Mouse (Mus musculus): ENCODE data around the gene Greb1. TPM values are rescaled to one million over a fixed set of nuclear protein-coding genes. Genes with fewer than 3 reads are reported as not detected.

Greb1 gene
- total RNA-seq, 1 experiment: 3.2 TPM

DNA sequence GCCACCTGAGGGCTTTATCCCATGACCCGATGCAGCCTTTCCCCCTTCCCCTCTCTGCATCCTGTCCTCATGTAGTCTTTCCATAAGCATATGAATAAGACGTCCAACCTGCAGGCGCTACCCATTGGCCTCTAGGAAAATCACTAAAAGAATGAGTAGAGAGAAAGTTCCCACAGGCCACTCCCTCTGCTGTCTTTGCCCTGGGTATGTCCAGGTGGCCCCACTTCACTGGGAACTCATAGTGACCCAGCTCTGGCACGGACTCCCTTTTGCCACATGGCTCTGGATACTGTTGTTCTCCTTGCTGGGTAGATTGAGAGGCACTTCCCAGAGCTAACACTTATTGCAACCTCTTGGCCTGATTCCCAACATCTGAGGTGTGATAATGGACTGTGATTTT, 145.1 kb downstream of the Greb1 start:
- TF ChIP-seq ZNF384 (IDR thresholded peaks at IDR 0.05; ENCODE audit: low read depth, low read length) (no peak), HCFC1 (IDR thresholded peaks at IDR 0.05; ENCODE audit: borderline replicate concordance, insufficient read depth, low read length) (no peak), MAFK (IDR thresholded peaks at IDR 0.05; ENCODE audit: insufficient read depth, low read depth, low read length) (no peak), ZC3H11A (IDR thresholded peaks at IDR 0.05; ENCODE audit: borderline replicate concordance, low read depth, low read length) (no peak), CHD2 (IDR thresholded peaks at IDR 0.05; ENCODE audit: low read depth, low read length) (no peak)

DNA sequence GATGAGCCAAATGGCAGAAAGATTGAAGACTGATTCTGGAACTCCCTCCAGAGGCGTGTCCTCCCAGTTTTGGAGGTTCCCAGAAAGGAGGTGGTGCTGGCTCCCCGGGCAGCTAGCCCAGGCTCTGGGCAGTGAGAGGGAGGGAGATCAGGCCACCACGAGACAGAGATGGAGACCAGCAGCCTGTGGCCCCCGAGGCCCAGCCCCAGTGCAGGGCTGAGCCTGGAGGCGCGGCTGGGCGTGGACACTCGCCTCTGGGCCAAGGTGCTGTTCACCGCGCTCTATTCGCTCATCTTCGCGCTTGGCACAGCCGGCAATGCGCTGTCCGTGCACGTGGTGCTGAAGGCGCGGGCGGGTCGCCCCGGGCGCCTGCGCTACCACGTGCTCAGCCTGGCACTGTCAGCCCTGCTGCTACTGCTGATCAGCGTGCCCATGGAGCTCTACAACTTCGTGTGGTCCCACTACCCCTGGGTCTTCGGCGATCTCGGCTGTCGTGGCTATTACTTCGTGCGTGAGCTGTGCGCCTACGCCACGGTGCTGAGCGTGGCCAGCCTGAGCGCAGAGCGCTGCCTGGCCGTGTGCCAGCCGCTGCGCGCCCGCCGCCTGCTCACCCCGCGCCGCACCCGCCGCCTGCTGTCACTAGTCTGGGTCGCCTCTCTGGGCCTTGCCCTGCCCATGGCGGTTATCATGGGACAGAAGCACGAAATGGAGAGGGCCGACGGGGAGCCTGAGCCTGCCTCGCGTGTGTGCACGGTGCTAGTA, 147.2 kb downstream of the Greb1 start, which contains the start of gene Ntsr2:
TSS of gene Ntsr2 (plus strand) at position 51 of the 762 bp plus-strand sequence.
- Histone ChIP-seq H3K27ac (ENCODE audit: insufficient read depth, low read depth, low read length, poor library complexity, severe bottlenecking) (no peak within 1 kb of the TSS), H3K9me3 (ENCODE audit: control insufficient read depth, insufficient read depth, low read depth, low read length) (no peaks in the 10 kb centered on the region), H3K4me3 (ENCODE audit: insufficient read depth in 1 of 2, low read depth in 1 of 2, low read length in 2 of 2, poor library complexity in 1 of 2, severe bottlenecking in 1 of 2) (peak within 1 kb of the TSS; percentile 44 to 52; a peak in 2 of 4 replicates), H3K36me3 (ENCODE audit: control insufficient read depth, insufficient read depth, low read length, poor library complexity, severe bottlenecking) (no peaks in the 10 kb centered on the region), H3K9ac (ENCODE audit: insufficient read depth, low read depth, low read length, poor library complexity, severe bottlenecking) (no peak within 1 kb of the TSS), H3K4me1 (ENCODE audit: control insufficient read depth in 2 of 2, insufficient read depth in 2 of 2, low read length in 2 of 2, poor library complexity in 1 of 2) (no peaks in the 10 kb centered on the region)
- TF ChIP-seq ZNF384 (IDR thresholded peaks at IDR 0.05; ENCODE audit: low read depth, low read length): no peak
- no peak for TF ChIP-seq MAFK (IDR thresholded peaks at IDR 0.05; ENCODE audit: insufficient read depth, low read depth, low read length)
- TF ChIP-seq HCFC1 (IDR thresholded peaks at IDR 0.05; ENCODE audit: borderline replicate concordance, insufficient read depth, low read length): no peak
- no peak for TF ChIP-seq CHD2 (IDR thresholded peaks at IDR 0.05; ENCODE audit: low read depth, low read length)
- TF ChIP-seq ZC3H11A (IDR thresholded peaks at IDR 0.05; ENCODE audit: borderline replicate concordance, low read depth, low read length): no peak
- DNase-seq (ENCODE audit: low read depth, low spot score): peak; percentile 42
- in situ Hi-C loops (cut with MboI; ENCODE audit: low sequenced_read_pairs in 2 of 2, unreplicated experiment in 2 of 2): no loop called here

More for the DNA sequence above, 145.1 kb downstream of the Greb1 start:
- Histone ChIP-seq H3K4me1 (ENCODE audit: control insufficient read depth in 2 of 2, insufficient read depth in 2 of 2, low read length in 2 of 2, poor library complexity in 1 of 2) (no peaks in the 10 kb centered on the region), H3K36me3 (ENCODE audit: control insufficient read depth, insufficient read depth, low read length, poor library complexity, severe bottlenecking) (no peaks in the 10 kb centered on the region), H3K9ac (ENCODE audit: insufficient read depth, low read depth, low read length, poor library complexity, severe bottlenecking) (no peak overlapping the region), H3K27ac (ENCODE audit: insufficient read depth, low read depth, low read length, poor library complexity, severe bottlenecking) (no peak overlapping the region), H3K4me3 (ENCODE audit: insufficient read depth in 1 of 2, low read depth in 1 of 2, low read length in 2 of 2, poor library complexity in 1 of 2, severe bottlenecking in 1 of 2) (no peak overlapping the region), H3K9me3 (ENCODE audit: control insufficient read depth, insufficient read depth, low read depth, low read length) (no peaks in the 10 kb centered on the region)
- in situ Hi-C loops (cut with MboI; ENCODE audit: low sequenced_read_pairs in 2 of 2, unreplicated experiment in 2 of 2): no loop called here
- DNase-seq (ENCODE audit: low read depth, low spot score): no peak

DNA sequence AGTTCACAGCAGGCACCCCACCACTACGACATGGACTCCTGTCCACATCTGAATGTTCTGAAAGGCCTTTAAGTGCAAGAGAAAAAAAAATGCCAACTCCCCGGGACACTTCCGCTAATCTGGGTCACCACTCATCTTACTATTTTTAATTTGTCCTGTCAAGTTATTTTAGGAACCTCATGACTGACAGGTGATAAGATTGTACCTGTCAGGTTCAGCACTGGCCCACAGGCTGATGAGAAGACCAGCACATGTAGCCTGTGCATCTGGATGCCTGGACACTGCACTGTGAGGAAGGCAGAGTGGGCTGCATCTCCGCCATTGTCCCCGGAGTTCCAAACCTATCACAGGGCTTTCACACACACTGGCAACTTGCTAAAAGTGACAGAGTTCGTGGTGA, 150.9 kb downstream of the Greb1 start:
- H3K9ac ChIP-seq (ENCODE audit: insufficient read depth, low read depth, low read length, poor library complexity, severe bottlenecking): no peak overlapping the region
- H3K4me1 ChIP-seq (ENCODE audit: control insufficient read depth in 2 of 2, insufficient read depth in 2 of 2, low read length in 2 of 2, poor library complexity in 1 of 2): no peaks in the 10 kb centered on the region
- in situ Hi-C loops (cut with MboI; ENCODE audit: low sequenced_read_pairs in 2 of 2, unreplicated experiment in 2 of 2): no loop called here
- TF ChIP-seq CHD2 (IDR thresholded peaks at IDR 0.05; ENCODE audit: low read depth, low read length) (no peak), MAFK (IDR thresholded peaks at IDR 0.05; ENCODE audit: insufficient read depth, low read depth, low read length) (no peak), ZNF384 (IDR thresholded peaks at IDR 0.05; ENCODE audit: low read depth, low read length) (no peak), HCFC1 (IDR thresholded peaks at IDR 0.05; ENCODE audit: borderline replicate concordance, insufficient read depth, low read length) (no peak), ZC3H11A (IDR thresholded peaks at IDR 0.05; ENCODE audit: borderline replicate concordance, low read depth, low read length) (no peak)
- H3K36me3 ChIP-seq (ENCODE audit: control insufficient read depth, insufficient read depth, low read length, poor library complexity, severe bottlenecking): no peaks in the 10 kb centered on the region
- no peaks in the 10 kb centered on the region for H3K9me3 ChIP-seq (ENCODE audit: control insufficient read depth, insufficient read depth, low read depth, low read length)
- no peak overlapping the region for H3K4me3 ChIP-seq (ENCODE audit: insufficient read depth in 1 of 2, low read depth in 1 of 2, low read length in 2 of 2, poor library complexity in 1 of 2, severe bottlenecking in 1 of 2)
- DNase-seq (ENCODE audit: low read depth, low spot score): no peak
- no peak overlapping the region for H3K27ac ChIP-seq (ENCODE audit: insufficient read depth, low read depth, low read length, poor library complexity, severe bottlenecking)

DNA sequence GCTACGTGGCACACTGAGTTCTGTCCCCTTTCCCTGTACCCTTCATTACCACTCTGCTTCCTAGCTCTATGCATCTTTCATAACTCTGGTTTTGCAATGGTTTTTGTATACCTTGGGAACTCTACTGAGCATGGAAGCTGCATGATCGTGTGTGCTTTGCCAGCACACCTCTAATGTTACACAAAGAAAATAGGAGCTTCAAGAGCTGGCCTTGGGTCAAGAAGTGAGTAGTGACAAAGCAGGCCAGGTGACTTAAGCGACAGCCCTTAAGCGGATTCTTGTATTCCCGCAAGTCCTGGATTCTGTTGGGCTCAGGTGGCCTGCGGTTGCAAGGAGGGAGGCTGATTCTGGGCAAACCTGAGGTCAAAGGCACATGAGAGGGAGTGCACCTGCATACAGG, 152.4 kb downstream of the Greb1 start:
- DNase-seq (ENCODE audit: low read depth, low spot score): no peak
- Histone ChIP-seq H3K36me3 (ENCODE audit: control insufficient read depth, insufficient read depth, low read length, poor library complexity, severe bottlenecking) (no peaks in the 10 kb centered on the region), H3K27ac (ENCODE audit: insufficient read depth, low read depth, low read length, poor library complexity, severe bottlenecking) (no peak overlapping the region), H3K4me3 (ENCODE audit: insufficient read depth in 1 of 2, low read depth in 1 of 2, low read length in 2 of 2, poor library complexity in 1 of 2, severe bottlenecking in 1 of 2) (no peak overlapping the region), H3K9ac (ENCODE audit: insufficient read depth, low read depth, low read length, poor library complexity, severe bottlenecking) (no peak overlapping the region), H3K4me1 (ENCODE audit: control insufficient read depth in 2 of 2, insufficient read depth in 2 of 2, low read length in 2 of 2, poor library complexity in 1 of 2) (no peaks in the 10 kb centered on the region), H3K9me3 (ENCODE audit: control insufficient read depth, insufficient read depth, low read depth, low read length) (no peaks in the 10 kb centered on the region)
- in situ Hi-C loops (cut with MboI; ENCODE audit: low sequenced_read_pairs in 2 of 2, unreplicated experiment in 2 of 2): no loop called here
- TF ChIP-seq HCFC1 (IDR thresholded peaks at IDR 0.05; ENCODE audit: borderline replicate concordance, insufficient read depth, low read length): no peak
- TF ChIP-seq MAFK (IDR thresholded peaks at IDR 0.05; ENCODE audit: insufficient read depth, low read depth, low read length): no peak
- no peak for TF ChIP-seq ZNF384 (IDR thresholded peaks at IDR 0.05; ENCODE audit: low read depth, low read length)
- no peak for TF ChIP-seq CHD2 (IDR thresholded peaks at IDR 0.05; ENCODE audit: low read depth, low read length)
- no peak for TF ChIP-seq ZC3H11A (IDR thresholded peaks at IDR 0.05; ENCODE audit: borderline replicate concordance, low read depth, low read length)
